Mouse (Mus musculus): ENCODE results near the gene Ubox5.
"Not testable (repeated sequence)": the region's sequence is repeated elsewhere in the genome, so short reads cannot be mapped to it uniquely, and the experiment has no call there.

- TF ChIP-seq POLR2A (IDR thresholded peaks at IDR 0.05; ENCODE audit: borderline replicate concordance, insufficient read depth, low read length); CTCF (IDR thresholded peaks at IDR 0.05; ENCODE audit: borderline replicate concordance, insufficient read depth, low read depth, low read length): not testable (repeated sequence)
Measured at GRCm38 (mm10) chr2:130649028-130649427, 19.2 kb upstream of the Ubox5 start.
